Mouse (Mus musculus) liver, adult 2 months (tissue): Measurements from ENCODE around the gene Dph6.

ENCODE experiments used
- CTCF ChIP-seq: fragments of 200-500 bp; IDR thresholded peaks from 2 replicates; pipeline ENCODE4 v1.5.1; 2011; ENCODE audit warnings: low read depth, low read length, control low read depth
- POLR2A ChIP-seq: fragments of 200-500 bp; IDR thresholded peaks from 2 replicates; pipeline ENCODE4 v1.6.1; 2011; ENCODE audit warnings: low read length, control low read depth; ENCODE audit not compliant: insufficient read depth; ENCODE audit errors: extremely low read depth

GRCm38 (mm10) chr2:114691607-114692006 is 36.8 kb upstream of the Dph6 start:
- TF ChIP-seq POLR2A (no peak), CTCF (no peak)
